Mouse (Mus musculus) myocyte (in vitro differentiated cells): ENCODE data around the gene Rbm47. TPM values are rescaled to one million over a fixed set of nuclear protein-coding genes. Genes with fewer than 3 reads are reported as not detected.

Source experiments
- H3K27me3 ChIP-seq: one replicate; pipeline ENCODE4 v1.6.1; 2011; ENCODE audit not compliant: control insufficient read depth, insufficient read depth, insufficient read length
- H3K36me3 ChIP-seq: one replicate; pipeline ENCODE4 v1.6.1; 2011; ENCODE audit not compliant: control insufficient read depth, insufficient read depth
- H3K4me2 ChIP-seq: one replicate; pipeline ENCODE4 v1.6.1; 2011; ENCODE audit warnings: low read depth, control low read depth
- H3K4me3 ChIP-seq: one replicate; pipeline ENCODE4 v1.5.1; 2011; ENCODE audit warnings: mild to moderate bottlenecking, control low read depth, moderate library complexity
- H3K79me2 ChIP-seq: one replicate; pipeline ENCODE4 v1.6.1; 2011; ENCODE audit not compliant: control insufficient read depth, insufficient read depth
- H3ac ChIP-seq: one replicate; pipeline ENCODE4 v1.6.1; 2011; ENCODE audit not compliant: control insufficient read depth, insufficient read length
- CEBPB ChIP-seq: IDR thresholded peaks from 2 replicates; pipeline ENCODE4 v1.6.1; 2011; ENCODE audit warnings: mild to moderate bottlenecking, moderate library complexity; ENCODE audit not compliant: poor library complexity, insufficient read depth, severe bottlenecking
- E2F4 ChIP-seq: IDR thresholded peaks from one replicate; pipeline ENCODE4 v1.6.1; 2011; ENCODE audit warnings: mild to moderate bottlenecking, control low read depth, moderate library complexity; ENCODE audit not compliant: insufficient read depth
- MAX ChIP-seq: IDR thresholded peaks from one replicate; pipeline ENCODE4 v1.6.1; 2011; ENCODE audit warnings: low read depth, mild to moderate bottlenecking, control low read depth
- MYOD1 ChIP-seq, 3 experiments: IDR thresholded peaks; one replicate each; pipeline ENCODE4 v1.6.1; 2011; ENCODE audit warnings: control low read depth in 2 of 3, low read depth in 2 of 3, mild to moderate bottlenecking in 2 of 3, moderate library complexity in 1 of 3; ENCODE audit not compliant: insufficient read length in 2 of 3, control insufficient read depth in 1 of 3
- MYOG ChIP-seq, 3 experiments: IDR thresholded peaks; one replicate each; pipeline ENCODE4 v1.6.1; 2011; ENCODE audit warnings: control low read depth in 2 of 3, low read depth in 2 of 3, mild to moderate bottlenecking in 2 of 3; ENCODE audit not compliant: insufficient read length in 2 of 3, control insufficient read depth in 1 of 3, insufficient read depth in 1 of 3
- POLR2A ChIP-seq: IDR thresholded peaks from one replicate; pipeline ENCODE4 v1.6.1; 2011; ENCODE audit warnings: low read depth, mild to moderate bottlenecking, control low read depth, moderate library complexity; ENCODE audit not compliant: insufficient read length
- POLR2AphosphoS2 ChIP-seq: IDR thresholded peaks from one replicate; pipeline ENCODE4 v1.6.1; 2011; ENCODE audit warnings: low read depth, control low read depth; ENCODE audit not compliant: insufficient read length
- REST ChIP-seq: IDR thresholded peaks from one replicate; pipeline ENCODE4 v1.6.1; 2011; ENCODE audit warnings: mild to moderate bottlenecking, control low read depth, moderate library complexity; ENCODE audit not compliant: insufficient read depth, insufficient read length
- SRF ChIP-seq: IDR thresholded peaks from one replicate; pipeline ENCODE4 v1.6.1; 2011; ENCODE audit warnings: low read depth; ENCODE audit not compliant: control insufficient read depth, insufficient read length
- TCF12 ChIP-seq: IDR thresholded peaks from one replicate; pipeline ENCODE4 v1.6.1; 2011; ENCODE audit warnings: mild to moderate bottlenecking, control low read depth; ENCODE audit not compliant: poor library complexity, insufficient read depth, severe bottlenecking
- TCF3 ChIP-seq: IDR thresholded peaks from one replicate; pipeline ENCODE4 v1.6.1; 2011; ENCODE audit warnings: low read depth, control low read depth; ENCODE audit not compliant: insufficient read length
- USF1 ChIP-seq: IDR thresholded peaks from one replicate; pipeline ENCODE4 v1.6.1; 2011; ENCODE audit warnings: low read depth, mild to moderate bottlenecking, control low read depth, moderate library complexity
- polyA plus RNA-seq: library from polyadenylated mRNA; unstranded; fragments of >200 nt; fragmentation: generic; extraction: Trizol; gene quantifications from one replicate; pipeline ENCODE4 v1.2.1, GENCODE M21; 2012; ENCODE audit warnings: missing spikeins

Rbm47 gene
- polyA plus RNA-seq, 1 experiment: 0.10 TPM

DNA sequence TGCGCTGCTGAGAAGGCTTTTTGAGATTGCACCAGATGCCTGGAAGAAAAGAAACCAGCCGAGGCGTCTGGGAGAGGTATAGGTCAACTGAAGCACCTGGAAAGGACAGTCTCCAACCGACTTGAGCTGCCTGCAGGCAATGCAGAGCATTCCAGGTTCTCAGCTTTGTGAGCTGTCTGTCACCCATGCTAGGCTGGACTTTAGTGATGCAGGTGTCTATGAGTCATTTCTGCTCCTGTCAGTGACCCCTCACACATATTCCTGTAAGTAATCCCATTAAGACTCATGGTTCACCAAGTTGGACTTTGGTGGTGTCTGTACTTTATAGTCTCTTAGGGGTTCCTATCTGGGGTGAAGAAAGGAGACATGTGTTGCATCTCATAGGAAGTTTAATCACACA is 31.4 kb downstream of the Rbm47 start:
- TF ChIP-seq MYOD1 (IDR thresholded peaks at IDR 0.05; ENCODE audit: control insufficient read depth in 1 of 3, insufficient read length in 2 of 3, low read depth in 2 of 3): peak in 1 of 3 experiments; percentile 68
- no peak for TF ChIP-seq REST
- TF ChIP-seq POLR2AphosphoS2: no peak
- TF ChIP-seq TCF3: no peak
- peak in 1 of 3 experiments; percentile 22 for TF ChIP-seq MYOG (IDR thresholded peaks at IDR 0.05; ENCODE audit: control insufficient read depth in 1 of 3, insufficient read depth in 1 of 3, insufficient read length in 2 of 3, low read depth in 2 of 3)
- no peak for TF ChIP-seq POLR2A
- TF ChIP-seq MAX: no peak
- no peak for TF ChIP-seq E2F4
- no peak for TF ChIP-seq CEBPB
- no peak for TF ChIP-seq TCF12
- no peak for TF ChIP-seq USF1
- no peak for TF ChIP-seq SRF
- Histone ChIP-seq H3K79me2 (no peaks in the 10 kb centered on the region), H3K4me2 (no peak overlapping the region), H3K27me3 (no peaks in the 10 kb centered on the region), H3ac (no peak overlapping the region), H3K4me3 (no peak overlapping the region), H3K36me3 (no peaks in the 10 kb centered on the region)

DNA sequence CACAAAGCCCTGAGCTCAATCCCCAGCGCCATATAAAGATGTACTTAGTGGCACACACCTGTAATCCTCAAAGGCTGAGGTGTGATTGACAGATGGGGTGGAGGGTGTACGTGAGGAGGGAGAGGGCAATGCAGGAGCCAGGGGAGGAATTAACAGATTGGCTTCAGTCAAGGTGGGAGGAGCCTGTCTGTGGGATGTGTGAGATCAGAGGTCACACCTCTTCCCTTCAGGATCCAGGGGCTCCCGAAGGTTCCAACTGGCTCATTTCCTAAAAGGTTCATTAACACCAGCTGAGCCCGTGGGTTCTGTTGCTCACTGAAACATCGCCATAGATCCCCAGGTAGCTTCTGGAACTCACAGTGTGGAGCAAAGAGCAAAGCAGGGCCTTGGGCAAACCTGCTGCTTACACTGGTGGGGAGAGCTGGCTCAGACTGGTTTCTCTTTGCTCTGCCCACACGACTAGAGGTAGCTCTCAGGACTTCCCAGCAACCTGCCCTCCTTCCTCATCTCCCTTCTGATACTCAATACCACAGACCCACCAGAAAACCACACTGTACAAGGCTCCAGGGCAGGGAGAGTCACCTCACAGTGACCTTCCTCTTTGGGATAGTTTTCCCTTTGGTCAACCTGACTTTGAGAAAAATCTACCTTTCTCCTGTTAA is 33.2 kb downstream of the Rbm47 start:
- Histone ChIP-seq H3K79me2 (no peaks in the 10 kb centered on the region), H3K4me3 (no peak overlapping the region), H3ac (no peak overlapping the region), H3K4me2 (no peak overlapping the region), H3K36me3 (no peaks in the 10 kb centered on the region), H3K27me3 (no peaks in the 10 kb centered on the region)
- TF ChIP-seq POLR2AphosphoS2 (no peak), POLR2A (no peak), MYOG (IDR thresholded peaks at IDR 0.05; ENCODE audit: control insufficient read depth in 1 of 3, insufficient read depth in 1 of 3, insufficient read length in 2 of 3, low read depth in 2 of 3) (no peak), TCF12 (no peak), E2F4 (no peak), MYOD1 (IDR thresholded peaks at IDR 0.05; ENCODE audit: control insufficient read depth in 1 of 3, insufficient read length in 2 of 3, low read depth in 2 of 3) (no peak), REST (no peak), TCF3 (no peak), USF1 (no peak), SRF (no peak), CEBPB (no peak), MAX (no peak)

DNA sequence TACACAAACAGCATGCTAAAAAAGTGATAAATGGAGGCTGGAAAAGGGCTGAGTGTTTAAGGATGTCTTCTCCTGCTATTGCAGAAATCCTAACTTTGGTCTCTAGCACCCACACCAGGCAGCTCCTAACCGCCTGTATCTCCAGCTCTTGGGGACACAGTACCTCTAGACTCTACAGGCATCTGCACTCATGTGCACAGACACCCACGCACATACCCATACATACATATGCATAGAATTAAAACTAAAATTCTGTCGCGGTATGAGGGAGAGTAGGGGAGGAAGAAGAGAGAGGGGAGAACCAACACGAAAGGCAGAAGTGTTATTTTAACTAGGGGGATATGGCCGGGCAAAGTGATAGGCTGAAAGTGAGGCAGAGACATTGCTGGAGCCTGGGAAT is 33.7 kb downstream of the Rbm47 start:
- H3K4me2 ChIP-seq: no peak overlapping the region
- TF ChIP-seq E2F4 (no peak), MYOD1 (IDR thresholded peaks at IDR 0.05; ENCODE audit: control insufficient read depth in 1 of 3, insufficient read length in 2 of 3, low read depth in 2 of 3) (no peak), TCF12 (no peak), TCF3 (no peak), CEBPB (no peak), REST (no peak)
- H3K36me3 ChIP-seq: no peaks in the 10 kb centered on the region
- H3ac ChIP-seq: no peak overlapping the region
- no peaks in the 10 kb centered on the region for H3K27me3 ChIP-seq
- H3K79me2 ChIP-seq: no peaks in the 10 kb centered on the region
- no peak overlapping the region for H3K4me3 ChIP-seq

DNA sequence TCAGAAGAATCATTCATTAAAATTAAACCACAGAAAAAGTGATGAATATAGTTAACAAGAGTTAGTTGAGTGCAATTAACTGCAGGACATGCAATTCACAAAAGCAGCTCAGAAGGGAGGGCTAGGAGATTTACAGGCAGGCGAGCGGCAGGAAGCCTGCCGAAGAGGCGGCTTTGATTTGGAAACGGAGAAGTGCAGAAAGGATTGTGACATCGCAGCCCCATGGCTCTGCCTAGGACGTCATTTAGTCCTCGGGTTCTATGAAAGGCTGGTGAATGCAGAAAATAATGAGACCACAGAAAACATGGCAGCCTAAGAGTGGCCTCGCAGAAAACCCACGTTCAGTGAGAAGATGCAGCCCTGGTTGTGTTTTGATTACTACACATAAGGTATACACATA is 34.3 kb downstream of the Rbm47 start:
- Histone ChIP-seq H3K36me3 (no peaks in the 10 kb centered on the region), H3ac (no peak overlapping the region), H3K79me2 (no peaks in the 10 kb centered on the region), H3K27me3 (no peaks in the 10 kb centered on the region), H3K4me3 (no peak overlapping the region), H3K4me2 (no peak overlapping the region)
- TF ChIP-seq TCF12 (no peak), SRF (no peak), TCF3 (no peak), REST (no peak), MAX (no peak), USF1 (no peak), POLR2AphosphoS2 (no peak), POLR2A (no peak), CEBPB (no peak), MYOD1 (IDR thresholded peaks at IDR 0.05; ENCODE audit: control insufficient read depth in 1 of 3, insufficient read length in 2 of 3, low read depth in 2 of 3) (no peak), E2F4 (no peak), MYOG (IDR thresholded peaks at IDR 0.05; ENCODE audit: control insufficient read depth in 1 of 3, insufficient read depth in 1 of 3, insufficient read length in 2 of 3, low read depth in 2 of 3) (no peak)

DNA sequence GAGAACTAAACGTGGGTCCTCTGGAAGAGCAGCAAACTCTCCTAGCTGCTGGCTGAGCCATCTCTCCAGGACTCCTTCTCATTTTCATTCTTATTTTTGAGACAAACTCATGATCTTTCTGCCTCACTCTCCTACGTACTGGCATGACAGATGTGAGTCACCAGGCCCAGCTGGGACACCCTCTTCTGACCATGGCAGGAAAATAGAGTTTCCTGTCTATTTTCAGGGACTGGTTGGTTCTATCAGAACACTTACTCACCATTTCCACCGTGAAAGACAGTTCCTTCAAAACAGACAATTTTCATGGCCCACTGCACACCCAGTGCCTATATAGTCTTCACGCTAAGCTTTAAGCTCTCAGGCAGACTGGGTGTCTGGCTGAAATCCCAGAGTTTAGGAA is 35.7 kb downstream of the Rbm47 start:
- no peak overlapping the region for H3K4me2 ChIP-seq
- H3ac ChIP-seq: no peak overlapping the region
- no peaks in the 10 kb centered on the region for H3K27me3 ChIP-seq
- no peaks in the 10 kb centered on the region for H3K79me2 ChIP-seq
- no peak overlapping the region for H3K4me3 ChIP-seq
- H3K36me3 ChIP-seq: no peaks in the 10 kb centered on the region
- TF ChIP-seq TCF12 (no peak), POLR2AphosphoS2 (no peak), MYOD1 (IDR thresholded peaks at IDR 0.05; ENCODE audit: control insufficient read depth in 1 of 3, insufficient read length in 2 of 3, low read depth in 2 of 3) (no peak), MAX (no peak), SRF (no peak), USF1 (no peak), POLR2A (no peak), CEBPB (no peak), E2F4 (no peak), REST (no peak), TCF3 (no peak), MYOG (IDR thresholded peaks at IDR 0.05; ENCODE audit: control insufficient read depth in 1 of 3, insufficient read depth in 1 of 3, insufficient read length in 2 of 3, low read depth in 2 of 3) (no peak)
